Mouse (Mus musculus): ENCODE measurements around the gene Pde3a. TPM values are rescaled to one million over a fixed set of nuclear protein-coding genes. Genes with fewer than 3 reads are reported as not detected.

Gene Pde3a
- polyA plus RNA-seq, 2 experiments, result 0.45 to 0.86 TPM

DNA sequence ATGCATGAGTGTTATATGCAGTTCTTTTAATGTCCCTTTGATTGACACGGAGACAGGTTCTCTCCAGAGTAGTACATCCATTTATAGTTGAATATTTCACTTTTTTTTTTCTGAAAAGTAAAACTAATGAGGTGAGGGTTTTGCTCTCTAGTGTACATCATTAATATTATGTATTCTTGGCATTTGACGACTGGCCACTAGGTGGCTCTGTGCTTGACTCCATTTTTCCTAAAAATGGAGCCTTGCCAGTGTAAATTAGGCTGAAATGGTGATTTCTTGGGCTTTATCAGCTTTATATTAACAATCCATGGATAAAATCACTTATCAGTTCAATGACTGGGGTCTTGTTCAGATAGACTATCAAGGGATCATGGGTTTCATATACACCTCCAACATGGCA is 82.4 kb downstream of the Pde3a start:
- no peaks in the 10 kb centered on the region for H3K36me3 ChIP-seq (replicated peaks; ENCODE audit: control insufficient read depth, insufficient read depth, low read depth)
- peaks cover 0 to 7% of the 10 kb centered on the region in 2 experiments; a peak in 1 of 4 replicates for H3K4me1 ChIP-seq (replicated peaks; ENCODE audit: control insufficient read depth in 2 of 2, insufficient read depth in 2 of 2, low read length in 1 of 2)
- no peaks in the 10 kb centered on the region for H3K27me3 ChIP-seq (ENCODE audit: control insufficient read depth, insufficient read depth, low read length)
- no peak overlapping the region for H3K4me2 ChIP-seq (ENCODE audit: low read depth)
- H3K9ac ChIP-seq (replicated peaks), result no peak overlapping the region
- DNase-seq (ENCODE audit: low read depth in 3 of 3, low spot score in 3 of 3), result no peak
- no peak for TF ChIP-seq EP300 (IDR thresholded peaks at IDR 0.05; ENCODE audit: low read depth)
- TF ChIP-seq CTCF (IDR thresholded peaks at IDR 0.05; ENCODE audit: low read depth), result peak; percentile 24; the same call in 1 of the 2 replicates
- WGBS (ENCODE audit: insufficient replicate concordance), result 30% methylated on average over 2 of the region's 2 CpGs
- no peaks in the 10 kb centered on the region for H3K9me3 ChIP-seq (ENCODE audit: control insufficient read depth, low read length)
- H3K4me3 ChIP-seq (ENCODE audit: insufficient read depth in 1 of 2, low read depth in 2 of 2, low read length in 2 of 2), result no peak overlapping the region
- ATAC-seq (ENCODE audit: insufficient read depth), result no peak
- H3K27ac ChIP-seq, result no peak overlapping the region

DNA sequence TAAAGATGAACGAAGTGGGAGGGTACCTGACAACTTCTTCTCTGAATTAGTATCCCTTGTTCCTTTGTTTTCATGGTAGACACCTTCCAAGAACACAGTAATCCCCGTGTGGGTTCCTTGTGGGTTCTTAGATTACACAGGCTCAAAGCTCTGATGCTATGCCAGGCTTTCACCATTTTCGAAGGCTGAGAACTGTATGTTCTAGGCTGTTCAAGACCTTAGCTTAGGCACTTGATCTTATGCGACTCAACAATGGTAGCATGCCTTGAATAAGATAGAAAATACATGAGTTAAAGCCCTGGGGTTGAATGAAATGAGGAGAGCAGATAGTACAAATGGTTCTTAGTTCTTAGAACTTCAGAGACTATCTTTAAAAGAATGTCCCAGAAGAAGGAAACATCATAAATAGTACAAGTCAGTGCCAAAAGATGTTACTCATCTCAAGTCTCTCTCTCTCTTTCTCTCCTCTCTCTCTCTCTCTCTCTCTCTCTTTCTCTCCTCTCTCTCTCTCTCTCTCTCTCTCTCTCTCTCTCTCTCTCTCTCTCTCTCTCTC is 83.6 kb downstream of the Pde3a start:
- WGBS (ENCODE audit: insufficient replicate concordance), result 54% methylated on average over 4 of the region's 4 CpGs

DNA sequence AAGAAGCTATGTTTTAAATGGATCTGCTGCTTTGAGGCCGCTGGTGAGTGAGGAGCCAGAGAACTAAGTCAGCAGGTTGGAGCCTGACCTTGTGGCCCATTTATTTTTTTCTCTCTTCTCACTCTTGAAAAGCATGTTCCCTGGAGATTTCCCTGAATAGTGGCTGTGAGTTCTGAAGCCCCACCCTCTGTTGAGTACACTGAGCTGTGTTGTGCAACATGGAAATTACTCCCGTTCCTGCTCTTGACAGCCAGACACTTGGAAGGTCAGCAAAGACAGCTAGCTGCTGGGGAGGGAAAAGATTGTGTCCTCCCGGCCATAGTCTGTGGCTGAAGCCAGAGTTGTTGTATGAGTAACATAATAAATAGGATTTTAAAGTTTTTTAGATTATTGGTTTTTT is 84.2 kb downstream of the Pde3a start:
- no peak for ATAC-seq (ENCODE audit: insufficient read depth)
- Histone ChIP-seq H3K4me2 (ENCODE audit: low read depth) (no peak overlapping the region), H3K36me3 (replicated peaks; ENCODE audit: control insufficient read depth, insufficient read depth, low read depth) (no peaks in the 10 kb centered on the region), H3K4me1 (replicated peaks; ENCODE audit: control insufficient read depth in 2 of 2, insufficient read depth in 2 of 2, low read length in 1 of 2) (peaks cover 0 to 9% of the 10 kb centered on the region in 2 experiments; a peak in 1 of 4 replicates), H3K4me3 (ENCODE audit: insufficient read depth in 1 of 2, low read depth in 2 of 2, low read length in 2 of 2) (no peak overlapping the region), H3K27ac (no peak overlapping the region), H3K9ac (replicated peaks) (no peak overlapping the region), H3K9me3 (ENCODE audit: control insufficient read depth, low read length) (no peaks in the 10 kb centered on the region), H3K27me3 (ENCODE audit: control insufficient read depth, insufficient read depth, low read length) (no peaks in the 10 kb centered on the region)
- TF ChIP-seq CTCF (IDR thresholded peaks at IDR 0.05; ENCODE audit: low read depth) (no peak), EP300 (IDR thresholded peaks at IDR 0.05; ENCODE audit: low read depth) (no peak)
- 48% methylated on average over 3 of the region's 3 CpGs for WGBS (ENCODE audit: insufficient replicate concordance)
- DNase-seq (ENCODE audit: low read depth in 3 of 3, low spot score in 3 of 3), result peak in 1 of 3 experiments; percentile 22

More for the DNA sequence above, 83.6 kb downstream of the Pde3a start:
- DNase-seq (ENCODE audit: low read depth in 3 of 3, low spot score in 3 of 3), result no peak
- Histone ChIP-seq H3K4me2 (ENCODE audit: low read depth) (no peak overlapping the region), H3K36me3 (replicated peaks; ENCODE audit: control insufficient read depth, insufficient read depth, low read depth) (no peaks in the 10 kb centered on the region), H3K9ac (replicated peaks) (no peak overlapping the region), H3K9me3 (ENCODE audit: control insufficient read depth, low read length) (no peaks in the 10 kb centered on the region), H3K4me1 (replicated peaks; ENCODE audit: control insufficient read depth in 2 of 2, insufficient read depth in 2 of 2, low read length in 1 of 2) (peaks cover 0 to 7% of the 10 kb centered on the region in 2 experiments; a peak in 1 of 4 replicates), H3K4me3 (ENCODE audit: insufficient read depth in 1 of 2, low read depth in 2 of 2, low read length in 2 of 2) (no peak overlapping the region), H3K27ac (no peak overlapping the region), H3K27me3 (ENCODE audit: control insufficient read depth, insufficient read depth, low read length) (no peaks in the 10 kb centered on the region)
- no peak for ATAC-seq (ENCODE audit: insufficient read depth)
- no peak for TF ChIP-seq EP300 (IDR thresholded peaks at IDR 0.05; ENCODE audit: low read depth)
- TF ChIP-seq CTCF (IDR thresholded peaks at IDR 0.05; ENCODE audit: low read depth), result no peak

DNA sequence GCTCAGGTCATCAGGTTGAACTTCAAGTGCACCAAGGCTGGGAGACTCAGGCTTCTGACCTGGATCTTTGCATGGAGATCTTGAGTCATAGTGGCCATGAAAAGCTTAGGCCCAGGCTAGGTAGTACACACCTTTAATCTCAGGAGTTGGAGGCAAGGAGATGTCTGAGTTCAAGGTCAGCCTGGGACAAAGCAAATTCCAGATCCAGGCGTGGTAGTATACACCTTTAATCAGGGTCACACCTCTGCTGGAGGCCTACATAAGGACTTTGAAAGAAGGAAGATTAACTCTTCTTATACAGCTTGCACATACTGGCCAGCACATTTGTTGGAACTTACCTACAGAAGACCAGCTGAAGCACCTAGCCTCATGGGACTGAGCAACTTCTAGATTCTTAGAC is 86.8 kb downstream of the Pde3a start:
- no peak for ATAC-seq (ENCODE audit: insufficient read depth)
- H3K4me1 ChIP-seq (replicated peaks; ENCODE audit: control insufficient read depth in 2 of 2, insufficient read depth in 2 of 2, low read length in 1 of 2), result 0 out of 4 replicates have a peak, but pooled peaks cover 0 to 3% of the 10 kb centered on the region in 2 experiments
- no peak overlapping the region for H3K4me3 ChIP-seq (ENCODE audit: insufficient read depth in 1 of 2, low read depth in 2 of 2, low read length in 2 of 2)
- TF ChIP-seq CTCF (IDR thresholded peaks at IDR 0.05; ENCODE audit: low read depth) (no peak), EP300 (IDR thresholded peaks at IDR 0.05; ENCODE audit: low read depth) (no peak)
- H3K36me3 ChIP-seq (replicated peaks; ENCODE audit: control insufficient read depth, insufficient read depth, low read depth), result no peaks in the 10 kb centered on the region
- no peak overlapping the region for H3K27ac ChIP-seq
- no peaks in the 10 kb centered on the region for H3K27me3 ChIP-seq (ENCODE audit: control insufficient read depth, insufficient read depth, low read length)
- no peak overlapping the region for H3K9ac ChIP-seq (replicated peaks)
- H3K9me3 ChIP-seq (ENCODE audit: control insufficient read depth, low read length), result no peaks in the 10 kb centered on the region
- H3K4me2 ChIP-seq (ENCODE audit: low read depth), result no peak overlapping the region
- WGBS (ENCODE audit: insufficient replicate concordance), result 21% methylated on average over 1 of the region's 1 CpGs
- DNase-seq (ENCODE audit: low read depth in 3 of 3, low spot score in 3 of 3), result no peak

GRCm38 (mm10) chr6:141336438-141336837 is 87.4 kb downstream of the Pde3a start:
- Histone ChIP-seq H3K27ac (no peak overlapping the region), H3K36me3 (replicated peaks; ENCODE audit: control insufficient read depth, insufficient read depth, low read depth) (no peaks in the 10 kb centered on the region), H3K4me3 (ENCODE audit: insufficient read depth in 1 of 2, low read depth in 2 of 2, low read length in 2 of 2) (no peak overlapping the region), H3K27me3 (ENCODE audit: control insufficient read depth, insufficient read depth, low read length) (no peaks in the 10 kb centered on the region), H3K9ac (replicated peaks) (no peak overlapping the region), H3K4me1 (replicated peaks; ENCODE audit: control insufficient read depth in 2 of 2, insufficient read depth in 2 of 2, low read length in 1 of 2) (0 out of 4 replicates have a peak, but pooled peaks cover 0 to 3% of the 10 kb centered on the region in 2 experiments), H3K9me3 (ENCODE audit: control insufficient read depth, low read length) (no peaks in the 10 kb centered on the region), H3K4me2 (ENCODE audit: low read depth) (no peak overlapping the region)
- no peak for DNase-seq (ENCODE audit: low read depth in 3 of 3, low spot score in 3 of 3)
- TF ChIP-seq EP300 (IDR thresholded peaks at IDR 0.05; ENCODE audit: low read depth) (no peak), CTCF (IDR thresholded peaks at IDR 0.05; ENCODE audit: low read depth) (no peak)
- WGBS (ENCODE audit: insufficient replicate concordance), result 58% methylated on average over 4 of the region's 4 CpGs
- no peak for ATAC-seq (ENCODE audit: insufficient read depth)

Data from liver, embryonic 14.5 days (tissue).